Mouse (Mus musculus) intestine, embryonic 14.5 days (tissue): ENCODE measurements around the gene Ccdc12. TPM values are rescaled to one million over a fixed set of nuclear protein-coding genes. Genes with fewer than 3 reads are reported as not detected.

Source experiments
- ATAC-seq: fragments of 200-750 bp; cut with Nextera tagmentation; replicated peaks from 2 replicates; pipeline ENCODE4 v1.8.0; 2017; ENCODE audit warnings: low read depth, moderate number of reproducible peaks, moderate TSS enrichment, moderate library complexity; ENCODE audit not compliant: low FRiP score, low TSS enrichment
- DNase-seq: peaks from one replicate; pipeline ENCODE4 v3.0.0-alpha.2; 2018; ENCODE audit warnings: low spot score
- H3K27ac ChIP-seq: fragments of 300-500 bp; sonication (generic); 2 replicates; pipeline ENCODE4 v1.5.1; 2014; ENCODE audit warnings: low read depth, mild to moderate bottlenecking, control low read depth
- H3K27me3 ChIP-seq: fragments of 300-500 bp; sonication (generic); replicated peaks from 2 replicates; pipeline ENCODE4 v1.6.1; 2014; ENCODE audit warnings: low read length, control low read depth; ENCODE audit not compliant: control insufficient read depth, insufficient read depth
- H3K36me3 ChIP-seq: fragments of 300-500 bp; sonication (generic); 2 replicates; pipeline ENCODE4 v1.6.1; 2014; ENCODE audit warnings: low read length, control low read depth; ENCODE audit not compliant: control insufficient read depth, insufficient read depth
- H3K4me1 ChIP-seq: fragments of 300-500 bp; sonication (generic); replicated peaks from 2 replicates; pipeline ENCODE4 v1.6.1; 2014; ENCODE audit warnings: low read length, control low read depth, mixed read lengths; ENCODE audit not compliant: control insufficient read depth, insufficient read depth
- H3K4me2 ChIP-seq: fragments of 300-500 bp; sonication (generic); 2 replicates; pipeline ENCODE4 v1.6.1; 2014; ENCODE audit warnings: low read length
- H3K4me3 ChIP-seq: fragments of 300-500 bp; sonication (generic); 2 replicates; pipeline ENCODE4 v1.5.1; 2014; ENCODE audit warnings: low read depth, low read length, control low read depth, mixed read lengths
- H3K9ac ChIP-seq: fragments of 300-500 bp; sonication (generic); 2 replicates; pipeline ENCODE4 v1.6.1; 2014; ENCODE audit warnings: mild to moderate bottlenecking, low read length
- H3K9me3 ChIP-seq: fragments of 300-500 bp; sonication (generic); 2 replicates; pipeline ENCODE4 v1.6.1; 2016; ENCODE audit warnings: low read length, control low read depth; ENCODE audit not compliant: control insufficient read depth
- WGBS: fragments of 180-500 bp; shearing (Covaris S2); extraction: QIAGEN DNeasy Blood & Tissue Kit; methylation state at CpG from one replicate; pipeline ENCODE4 v1.1.7; 2014; 5-methylcytosine and 5-hydroxymethylcytosine counted together
- polyA plus RNA-seq: library from polyadenylated mRNA; unstranded; fragments of >200 nt; fragmentation: Nextera tagmentation; extraction: Ambion mirVana; gene quantifications from 2 replicates; pipeline ENCODE4 v1.2.1, GENCODE M21; 2014

Ccdc12 gene
- polyA plus RNA-seq, 1 experiment from 2014 or later: 177 TPM

- no peak overlapping the region for H3K27ac ChIP-seq
- ATAC-seq: no peak
Observed at GRCm38 (mm10) chr9:110660856-110661612, 4.7 kb downstream of the Ccdc12 start.

GRCm38 (mm10) chr9:110662844-110663243 lies 6.5 kb downstream of the Ccdc12 start:
- H3K27ac ChIP-seq: no peak overlapping the region
- 80% methylated on average over 1 of the region's 1 CpGs for WGBS
- peaks cover 7% of the 10 kb centered on the region; the same call in 1 of the 2 replicates for H3K4me1 ChIP-seq
- no peaks in the 10 kb centered on the region for H3K9me3 ChIP-seq
- no peaks in the 10 kb centered on the region for H3K27me3 ChIP-seq
- no peak for ATAC-seq
- DNase-seq: no peak
- no peak overlapping the region for H3K4me2 ChIP-seq
- no peak overlapping the region for H3K4me3 ChIP-seq
- H3K36me3 ChIP-seq: peaks cover 7% of the 10 kb centered on the region
- no peak overlapping the region for H3K9ac ChIP-seq

More at GRCm38 (mm10) chr9:110660856-110661612, 4.7 kb downstream of the Ccdc12 start:
- DNase-seq: no peak
- H3K27me3 ChIP-seq: no peaks in the 10 kb centered on the region
- no peaks in the 10 kb centered on the region for H3K9me3 ChIP-seq
- no peak overlapping the region for H3K4me3 ChIP-seq
- no peak overlapping the region for H3K4me2 ChIP-seq
- peaks cover 7% of the 10 kb centered on the region for H3K36me3 ChIP-seq
- H3K4me1 ChIP-seq: peaks cover 11% of the 10 kb centered on the region
- H3K9ac ChIP-seq: no peak overlapping the region
- WGBS: 66% methylated on average over 7 of the region's 7 CpGs

GRCm38 (mm10) chr9:110665912-110666311 lies 9.6 kb downstream of the Ccdc12 start:
- Histone ChIP-seq H3K27me3 (no peaks in the 10 kb centered on the region), H3K36me3 (no peaks in the 10 kb centered on the region), H3K4me3 (no peak overlapping the region), H3K4me2 (no peak overlapping the region; the same call in 1 of the 2 replicates), H3K9ac (no peak overlapping the region), H3K27ac (no peak overlapping the region), H3K4me1 (peaks cover 7% of the 10 kb centered on the region; the same call in 1 of the 2 replicates), H3K9me3 (no peaks in the 10 kb centered on the region)
- WGBS: 14% methylated on average over 4 of the region's 4 CpGs
- ATAC-seq (0 out of 2 replicates have a peak, but pooled peaks have one; percentile 21), DNase-seq (no peak)

- ATAC-seq (no peak), DNase-seq (no peak)
- Histone ChIP-seq H3K4me2 (no peak overlapping the region; the same call in 1 of the 2 replicates), H3K9ac (no peak overlapping the region), H3K27me3 (no peaks in the 10 kb centered on the region), H3K4me3 (no peak overlapping the region), H3K4me1 (peaks cover 7% of the 10 kb centered on the region; the same call in 1 of the 2 replicates), H3K27ac (no peak overlapping the region), H3K9me3 (no peaks in the 10 kb centered on the region), H3K36me3 (no peaks in the 10 kb centered on the region)
- 53% methylated on average over 8 of the region's 8 CpGs for WGBS
Observed at GRCm38 (mm10) chr9:110666374-110666773, 10.1 kb downstream of the Ccdc12 start.

- H3K4me3 ChIP-seq: no peak overlapping the region
- no peak for ATAC-seq
- H3K9me3 ChIP-seq: no peaks in the 10 kb centered on the region
- H3K4me2 ChIP-seq: no peak overlapping the region
- no peaks in the 10 kb centered on the region for H3K36me3 ChIP-seq
- WGBS: 65% methylated on average over 4 of the region's 4 CpGs
- H3K27ac ChIP-seq: no peak overlapping the region
- no peak overlapping the region for H3K9ac ChIP-seq
- no peaks in the 10 kb centered on the region for H3K27me3 ChIP-seq
- H3K4me1 ChIP-seq: peaks cover 7% of the 10 kb centered on the region; the same call in 1 of the 2 replicates
- DNase-seq: no peak
Observed at GRCm38 (mm10) chr9:110667219-110667836, 11.0 kb downstream of the Ccdc12 start.

GRCm38 (mm10) chr9:110668601-110669293 lies 12.4 kb downstream of the Ccdc12 start:
- H3K36me3 ChIP-seq: no peaks in the 10 kb centered on the region
- DNase-seq (no peak), ATAC-seq (no peak)
- H3K27me3 ChIP-seq: no peaks in the 10 kb centered on the region
- H3K4me3 ChIP-seq: no peak overlapping the region
- H3K27ac ChIP-seq: no peak overlapping the region
- H3K4me2 ChIP-seq: no peak overlapping the region
- no peak overlapping the region for H3K9ac ChIP-seq
- 84% methylated on average over 6 of the region's 6 CpGs for WGBS
- H3K4me1 ChIP-seq: peaks cover 7% of the 10 kb centered on the region
- H3K9me3 ChIP-seq: no peaks in the 10 kb centered on the region

- WGBS: 82% methylated on average over 5 of the region's 5 CpGs
- ATAC-seq: no peak
- no peaks in the 10 kb centered on the region for H3K36me3 ChIP-seq
- DNase-seq: no peak
- peaks cover 7% of the 10 kb centered on the region for H3K4me1 ChIP-seq
- H3K27me3 ChIP-seq: no peaks in the 10 kb centered on the region
- no peak overlapping the region for H3K27ac ChIP-seq
- H3K9me3 ChIP-seq: no peaks in the 10 kb centered on the region
- H3K4me2 ChIP-seq: no peak overlapping the region
- no peak overlapping the region for H3K9ac ChIP-seq
- H3K4me3 ChIP-seq: no peak overlapping the region
Observed at GRCm38 (mm10) chr9:110669785-110670184, 13.5 kb downstream of the Ccdc12 start.

GRCm38 (mm10) chr9:110672462-110673106 lies 16.3 kb downstream of the Ccdc12 start:
- no peak overlapping the region for H3K27ac ChIP-seq
- no peak overlapping the region for H3K9ac ChIP-seq
- H3K36me3 ChIP-seq: no peaks in the 10 kb centered on the region
- no peak for ATAC-seq
- H3K4me3 ChIP-seq: no peak overlapping the region
- WGBS: 63% methylated on average over 7 of the region's 7 CpGs
- H3K27me3 ChIP-seq: no peaks in the 10 kb centered on the region
- no peak for DNase-seq
- no peaks in the 10 kb centered on the region for H3K9me3 ChIP-seq
- H3K4me2 ChIP-seq: no peak overlapping the region
- no peaks in the 10 kb centered on the region; the same call in none of the 2 replicates for H3K4me1 ChIP-seq
